Mouse (Mus musculus) heart, adult 2 months (tissue): Measurements from ENCODE around the gene Bco2.

ENCODE experiments used
- CTCF ChIP-seq: fragments of 200-600 bp; IDR thresholded peaks from 2 replicates; pipeline ENCODE4 v1.8.1; 2022; ENCODE audit warnings: antibody characterized with exemption, mild to moderate bottlenecking, moderate library complexity
- POLR2A ChIP-seq: fragments of 200-500 bp; IDR thresholded peaks from 2 replicates; pipeline ENCODE4 v1.6.1; 2011; ENCODE audit warnings: mild to moderate bottlenecking, low read depth, low read length, control low read depth; ENCODE audit not compliant: insufficient read depth

DNA sequence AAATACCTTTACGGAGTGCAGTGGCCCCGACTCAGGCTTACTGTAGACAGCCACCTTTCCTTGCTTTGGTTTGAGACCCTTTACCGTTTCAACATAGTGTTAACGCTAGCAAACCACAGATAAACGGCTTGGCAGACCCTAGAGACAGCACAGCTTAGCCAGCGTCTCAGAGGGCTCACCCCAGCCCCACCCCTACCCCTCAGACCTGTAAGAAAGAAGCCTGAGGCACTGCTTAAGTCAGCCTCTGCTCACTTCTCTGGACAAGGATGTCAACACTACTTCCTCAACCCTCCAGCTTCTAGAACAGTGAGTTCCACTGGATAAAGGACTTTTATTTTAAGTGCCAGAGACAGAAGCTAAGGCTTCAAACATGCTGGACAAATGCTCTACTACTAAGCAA lies 58.4 kb downstream of the Bco2 start:
- TF ChIP-seq CTCF (no peak), POLR2A (no peak)
